Mouse (Mus musculus) limb, embryonic 12.5 days (tissue): ENCODE measurements around the gene Coq10a. TPM values are rescaled to one million over a fixed set of nuclear protein-coding genes. Genes with fewer than 3 reads are reported as not detected.

ENCODE experiments used
- ATAC-seq: fragments of 200-750 bp; cut with Nextera tagmentation; 2 replicates; pipeline ENCODE4 v1.8.0; 2017; ENCODE audit warnings: low read depth, moderate TSS enrichment; ENCODE audit not compliant: insufficient number of reproducible peaks, insufficient read depth, low FRiP score, low TSS enrichment
- H3K27ac ChIP-seq: fragments of 300-500 bp; sonication (generic); 2 replicates; pipeline ENCODE4 v1.5.1; 2016; ENCODE audit warnings: mild to moderate bottlenecking, moderate library complexity
- H3K27me3 ChIP-seq: fragments of 300-500 bp; sonication (generic); 2 replicates; pipeline ENCODE4 v1.6.1; 2016; ENCODE audit warnings: mild to moderate bottlenecking, moderate library complexity
- H3K36me3 ChIP-seq: fragments of 300-500 bp; sonication (generic); 2 replicates; pipeline ENCODE4 v1.6.1; 2016; ENCODE audit warnings: mild to moderate bottlenecking, moderate library complexity
- H3K4me1 ChIP-seq: fragments of 300-500 bp; sonication (generic); replicated peaks from 2 replicates; pipeline ENCODE4 v1.6.1; 2016
- H3K4me2 ChIP-seq: fragments of 300-500 bp; sonication (generic); 2 replicates; pipeline ENCODE4 v1.6.1; 2016; ENCODE audit warnings: mild to moderate bottlenecking, moderate library complexity
- H3K4me3 ChIP-seq: fragments of 300-500 bp; sonication (generic); replicated peaks from 2 replicates; pipeline ENCODE4 v1.5.1; 2016; ENCODE audit warnings: mild to moderate bottlenecking
- H3K9ac ChIP-seq: fragments of 300-500 bp; sonication (generic); replicated peaks from 2 replicates; pipeline ENCODE4 v1.6.1; 2016; ENCODE audit warnings: mild to moderate bottlenecking, moderate library complexity
- H3K9me3 ChIP-seq: fragments of 300-500 bp; sonication (generic); 2 replicates; pipeline ENCODE4 v1.6.1; 2016; ENCODE audit warnings: mild to moderate bottlenecking, moderate library complexity
- WGBS: fragments of 180-500 bp; shearing (Covaris S2); methylation state at CpG from one replicate; pipeline ENCODE4 v1.1.7; 2016; 5-methylcytosine and 5-hydroxymethylcytosine counted together
- microRNA-seq: library from miRNA; unstranded; fragments of <30 nt; microRNA quantifications from one replicate; pipeline ENCODE4, GENCODE M21; 2017
- polyA plus RNA-seq: library from polyadenylated mRNA; unstranded; fragments of >200 nt; fragmentation: Nextera tagmentation; extraction: Ambion mirVana; gene quantifications from 2 replicates; pipeline ENCODE4 v1.2.1, GENCODE M21; 2016

Gene Coq10a
- polyA plus RNA-seq, 1 experiment from 2014 or later: 15.8 TPM

DNA sequence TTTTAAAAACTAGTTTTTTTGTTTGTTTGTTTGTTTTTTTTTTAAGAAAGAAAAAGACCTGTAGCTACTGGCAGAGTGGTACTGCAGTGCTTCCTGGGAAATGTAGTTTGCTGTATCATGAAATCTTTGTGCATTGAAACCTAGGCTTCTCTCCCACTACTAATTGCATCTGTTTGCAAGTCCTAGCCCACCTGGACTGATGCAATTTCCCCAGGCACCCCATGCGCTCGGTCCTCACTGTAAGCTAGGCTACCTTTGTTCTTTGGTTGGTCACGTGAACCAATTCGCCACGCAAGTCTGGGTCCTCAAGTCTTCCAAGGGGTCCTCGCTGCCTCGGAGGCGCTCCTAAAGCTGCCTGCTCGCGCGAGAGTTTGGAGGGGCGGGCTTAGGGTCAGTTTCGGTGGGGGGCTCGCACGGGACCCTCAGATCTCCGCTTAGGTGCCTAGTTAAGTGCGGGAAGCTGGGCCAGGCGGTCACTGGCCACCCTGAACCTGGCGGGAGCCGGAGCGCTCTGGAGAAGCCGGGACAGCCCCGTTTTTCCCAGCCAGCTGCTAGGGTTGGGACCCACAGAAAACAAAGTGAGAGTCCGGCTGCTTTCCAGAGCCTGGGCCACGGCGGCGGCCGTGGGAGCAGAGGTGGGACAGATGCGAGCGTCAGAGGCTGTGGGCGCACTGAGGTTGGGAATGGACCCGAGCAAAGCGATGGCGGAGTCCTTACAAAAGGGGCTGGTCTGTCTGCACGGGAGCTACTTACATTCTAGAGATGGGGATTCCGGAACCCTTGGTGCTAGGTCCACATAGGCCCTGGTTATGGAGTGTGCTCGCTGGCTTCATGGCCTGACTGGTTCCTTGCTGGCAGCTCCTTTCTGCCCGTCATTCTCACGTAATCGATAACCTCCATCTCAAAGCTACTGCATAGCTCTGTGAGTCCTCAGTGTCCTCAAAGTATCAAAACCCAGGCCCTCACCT is 46.4 kb downstream of the Coq10a start, which contains the start of gene Cnpy2:
Gene Cnpy2 (plus strand): TSS at position 319 of the 968 bp plus-strand sequence.
- Histone ChIP-seq H3K4me1 (peaks cover 15% of the 10 kb centered on the region), H3K4me2 (peak within 1 kb of the TSS; percentile 88), H3K4me3 (peak within 1 kb of the TSS; percentile 68), H3K9ac (peak within 1 kb of the TSS; percentile 96), H3K9me3 (no peaks in the 10 kb centered on the region), H3K27me3 (no peaks in the 10 kb centered on the region), H3K27ac (peak within 1 kb of the TSS; percentile 97), H3K36me3 (peaks cover 68% of the 10 kb centered on the region)
- WGBS: under 1% methylated on average over 40 of the region's 40 CpGs
- ATAC-seq: peak; percentile 96

- ATAC-seq: no peak
- no peaks in the 10 kb centered on the region for H3K27me3 ChIP-seq
- H3K9ac ChIP-seq: peak overlapping the region; percentile 96
- H3K4me1 ChIP-seq: peaks cover 15% of the 10 kb centered on the region
- WGBS: 64% methylated on average over 12 of the region's 12 CpGs
- H3K9me3 ChIP-seq: no peaks in the 10 kb centered on the region
- peak overlapping the region; percentile 97 for H3K27ac ChIP-seq
- peak overlapping the region; percentile 68 for H3K4me3 ChIP-seq
- peaks cover 68% of the 10 kb centered on the region for H3K36me3 ChIP-seq
- H3K4me2 ChIP-seq: peak overlapping the region; percentile 88
These were observed 47.2 kb downstream of the Coq10a start for GRCm38 (mm10) chr10:128321641-128322040.

- H3K4me2 ChIP-seq: no peak overlapping the region
- ATAC-seq: no peak
- no peaks in the 10 kb centered on the region for H3K9me3 ChIP-seq
- no peak overlapping the region for H3K4me3 ChIP-seq
- H3K36me3 ChIP-seq: peaks cover 92% of the 10 kb centered on the region
- WGBS: 94% methylated on average over 8 of the region's 8 CpGs
- H3K27ac ChIP-seq: no peak overlapping the region
- no peak overlapping the region for H3K9ac ChIP-seq
- H3K27me3 ChIP-seq: no peaks in the 10 kb centered on the region
- H3K4me1 ChIP-seq: no peaks in the 10 kb centered on the region
These were observed 53.2 kb downstream of the Coq10a start for GRCm38 (mm10) chr10:128315578-128315977.

Small RNA genes within 50 kb of the gene (microRNA-seq; reads per million reads assigned to microRNA genes)
- gene Gm25361 (not detected), gene Gm26308 (not detected), gene Mir6914 (not detected), gene Mir6915 (1.6 reads per million)

Other genes starting within 250 kb of the Coq10a start
- 33.0 and 33.5 TPM in 2 replicates for gene Rbms2, start 188.7 kb downstream of the Coq10a start, polyA plus RNA-seq
- 1.5 and 2.3 TPM in 2 replicates for gene Gls2, start 174.5 kb downstream of the Coq10a start, polyA plus RNA-seq
- gene Spryd4, start 157.2 kb downstream of the Coq10a start, polyA plus RNA-seq: 31.0 and 32.4 TPM in 2 replicates
- 0.38 and 0.44 TPM in 2 replicates for gene Mip, start 143.2 kb downstream of the Coq10a start, polyA plus RNA-seq
- 103 and 108 TPM in 2 replicates for gene Timeless, start 136.9 kb downstream of the Coq10a start, polyA plus RNA-seq
- 0.68 and 1.0 TPM in 2 replicates for gene Apon, start 114.9 kb downstream of the Coq10a start, polyA plus RNA-seq
- gene Apof, start 100.3 kb downstream of the Coq10a start, polyA plus RNA-seq: not detected in 2 replicates
- 17.1 and 17.6 TPM in 2 replicates for gene Stat2, start 98.4 kb downstream of the Coq10a start, polyA plus RNA-seq
- gene Il23a, start 70.2 kb downstream of the Coq10a start, polyA plus RNA-seq: 0.20 TPM in 2 replicates
- 42.3 and 42.5 TPM in 2 replicates for gene Pan2, start 65.7 kb downstream of the Coq10a start, polyA plus RNA-seq
- gene Cnpy2, start 46.5 kb downstream of the Coq10a start, polyA plus RNA-seq: 351 and 359 TPM in 2 replicates
- gene Cs, start 31.3 kb downstream of the Coq10a start, polyA plus RNA-seq: 178 and 181 TPM in 2 replicates
- gene Ankrd52, start 8.1 kb upstream of the Coq10a start, polyA plus RNA-seq: 13.5 and 14.8 TPM in 2 replicates
- not detected in 2 replicates for gene Slc39a5, start 32.2 kb upstream of the Coq10a start, polyA plus RNA-seq
- 65.1 and 65.2 TPM in 2 replicates for gene Nabp2, start 42.5 kb upstream of the Coq10a start, polyA plus RNA-seq
- gene Rnf41, start 42.7 kb upstream of the Coq10a start, polyA plus RNA-seq: 42.5 TPM in 2 replicates
- 105 and 120 TPM in 2 replicates for gene Smarcc2, start 90.3 kb upstream of the Coq10a start, polyA plus RNA-seq
- gene Myl6, start 125.1 kb upstream of the Coq10a start, polyA plus RNA-seq: 827 and 868 TPM in 2 replicates
- 3.2 and 3.4 TPM in 2 replicates for gene Myl6b, start 129.7 kb upstream of the Coq10a start, polyA plus RNA-seq
- gene Esyt1, start 156.9 kb upstream of the Coq10a start, polyA plus RNA-seq: 18.5 and 19.9 TPM in 2 replicates
- gene Zc3h10, start 178.8 kb upstream of the Coq10a start, polyA plus RNA-seq: 18.1 and 21.4 TPM in 2 replicates
- 3,599 and 3,605 TPM in 2 replicates for gene Rpl41, start 180.3 kb upstream of the Coq10a start, polyA plus RNA-seq
- 199 and 206 TPM in 2 replicates for gene Pa2g4, start 197.0 kb upstream of the Coq10a start, polyA plus RNA-seq
- 15.4 and 16.6 TPM in 2 replicates for gene Erbb3, start 220.7 kb upstream of the Coq10a start, polyA plus RNA-seq